Mouse (Mus musculus) heart, embryonic 12.5 days (tissue): ENCODE measurements around the gene Pgrmc1. TPM values are rescaled to one million over a fixed set of nuclear protein-coding genes. Genes with fewer than 3 reads are reported as not detected.
A peak's percentile ranks its signal among the peaks of the same experiment; 100 is the strongest.
"Not testable (repeated sequence)": the region's sequence is repeated elsewhere in the genome, so short reads cannot be mapped to it uniquely, and the experiment has no call there.

Experiments used
- ATAC-seq: fragments of 200-750 bp; cut with Nextera tagmentation; 2 replicates; pipeline ENCODE4 v1.8.0; 2017; ENCODE audit warnings: moderate TSS enrichment, moderate library complexity; ENCODE audit not compliant: insufficient number of reproducible peaks, low FRiP score
- H3K27ac ChIP-seq: fragments of 300-500 bp; sonication (generic); 2 replicates; pipeline ENCODE4 v1.5.1; 2016; ENCODE audit warnings: mild to moderate bottlenecking, moderate library complexity; ENCODE audit not compliant: poor library complexity, severe bottlenecking
- H3K27me3 ChIP-seq: fragments of 300-500 bp; sonication (generic); replicated peaks from 2 replicates; pipeline ENCODE4 v1.6.1; 2016; ENCODE audit warnings: mild to moderate bottlenecking, moderate library complexity
- H3K36me3 ChIP-seq: fragments of 300-500 bp; sonication (generic); 2 replicates; pipeline ENCODE4 v1.6.1; 2016; ENCODE audit warnings: mild to moderate bottlenecking, moderate library complexity
- H3K4me1 ChIP-seq: fragments of 300-500 bp; sonication (generic); replicated peaks from 2 replicates; pipeline ENCODE4 v1.6.1; 2016; ENCODE audit warnings: mild to moderate bottlenecking
- H3K4me2 ChIP-seq: fragments of 300-500 bp; sonication (generic); 2 replicates; pipeline ENCODE4 v1.6.1; 2016; ENCODE audit warnings: mild to moderate bottlenecking, moderate library complexity
- H3K4me3 ChIP-seq: fragments of 300-500 bp; sonication (generic); 2 replicates; pipeline ENCODE4 v1.5.1; 2016; ENCODE audit warnings: mild to moderate bottlenecking
- H3K9ac ChIP-seq: fragments of 300-500 bp; sonication (generic); 2 replicates; pipeline ENCODE4 v1.6.1; 2016; ENCODE audit warnings: mild to moderate bottlenecking, moderate library complexity
- H3K9me3 ChIP-seq: fragments of 300-500 bp; sonication (generic); replicated peaks from 2 replicates; pipeline ENCODE4 v1.6.1; 2016; ENCODE audit warnings: mild to moderate bottlenecking, moderate library complexity
- WGBS: fragments of 180-500 bp; shearing (Covaris S2); methylation state at CpG from one replicate; pipeline ENCODE4 v1.1.7; 2016; 5-methylcytosine and 5-hydroxymethylcytosine counted together
- polyA plus RNA-seq: library from polyadenylated mRNA; unstranded; fragments of >200 nt; fragmentation: Nextera tagmentation; extraction: Ambion mirVana; gene quantifications from 2 replicates; pipeline ENCODE4 v1.2.1, GENCODE M21; 2016

Gene Pgrmc1
- polyA plus RNA-seq: 144 TPM in 2 replicates

DNA sequence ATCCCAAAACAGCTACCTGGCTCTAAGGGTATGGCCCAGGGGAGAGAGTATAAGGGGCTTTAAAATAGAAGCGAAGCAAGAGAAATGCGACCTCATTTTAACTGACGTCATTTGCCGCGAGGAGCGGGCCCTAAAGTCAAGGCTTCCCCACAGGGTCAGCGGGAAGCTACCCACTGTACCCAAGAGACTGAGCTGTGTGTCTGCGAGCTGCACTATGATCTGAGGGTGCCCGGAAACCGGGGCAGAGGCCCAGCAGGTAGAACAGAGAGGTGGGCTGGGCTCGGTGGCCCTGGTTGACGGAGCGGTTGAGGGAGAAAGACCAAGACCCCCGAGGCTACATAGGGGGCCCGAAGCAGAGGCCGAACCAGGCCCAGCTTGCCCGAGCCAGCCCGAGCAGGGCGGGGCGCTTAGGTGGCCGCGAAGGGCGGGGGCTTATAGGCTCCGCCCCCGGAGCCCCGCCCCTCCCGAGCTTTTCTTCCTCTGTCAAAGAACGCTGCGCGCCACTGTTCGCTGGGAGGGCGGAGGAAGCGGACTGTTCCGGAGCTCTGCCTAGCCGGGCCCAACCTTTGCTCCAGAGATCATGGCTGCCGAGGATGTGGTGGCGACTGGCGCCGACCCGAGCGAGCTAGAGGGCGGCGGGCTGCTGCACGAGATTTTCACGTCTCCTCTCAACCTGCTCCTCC lies at the start of gene Pgrmc1:
Pgrmc1 (plus strand) TSS at position 500 of the 683 bp plus-strand sequence.
- H3K4me3 ChIP-seq: peak within 1 kb of the TSS; percentile 76
- peak within 1 kb of the TSS; percentile 87 for H3K9ac ChIP-seq
- 0 out of 2 replicates have a peak, but pooled peaks cover 4% of the 10 kb centered on the region for H3K36me3 ChIP-seq
- peaks cover 9% of the 10 kb centered on the region for H3K4me1 ChIP-seq
- 10% methylated on average over 31 of the region's 45 CpGs for WGBS
- H3K9me3 ChIP-seq: no peaks in the 10 kb centered on the region
- peak within 1 kb of the TSS; percentile 67 for H3K4me2 ChIP-seq
- H3K27ac ChIP-seq: peak within 1 kb of the TSS; percentile 85
- no peaks in the 10 kb centered on the region for H3K27me3 ChIP-seq
- ATAC-seq: peak; percentile 96

DNA sequence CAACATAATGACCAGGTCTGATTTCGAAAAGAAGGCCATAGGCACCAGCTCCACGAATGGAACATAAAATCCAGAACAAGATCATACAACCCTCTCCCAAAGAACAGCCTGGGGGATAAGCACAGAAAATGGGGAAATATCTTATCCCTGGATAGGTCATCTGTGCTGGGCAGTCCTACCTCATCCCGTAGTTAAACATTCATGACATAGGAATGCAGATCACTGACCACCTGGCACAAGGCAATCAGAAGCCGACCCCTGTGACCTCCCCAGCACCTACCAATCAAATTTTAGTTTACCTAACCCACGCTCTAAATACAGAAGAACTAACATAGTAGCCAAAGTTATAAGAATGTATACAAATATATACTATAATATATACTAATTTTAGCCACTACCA lies 49.2 kb upstream of the Pgrmc1 start:
- no peak overlapping the region for H3K27ac ChIP-seq
- WGBS: 66% methylated on average over 5 of the region's 5 CpGs
- H3K9me3 ChIP-seq: no peaks in the 10 kb centered on the region
- ATAC-seq: no peak
- no peaks in the 10 kb centered on the region for H3K27me3 ChIP-seq
- no peak overlapping the region for H3K9ac ChIP-seq
- H3K4me1 ChIP-seq: no peaks in the 10 kb centered on the region
- H3K36me3 ChIP-seq: no peaks in the 10 kb centered on the region
- H3K4me3 ChIP-seq: no peak overlapping the region
- H3K4me2 ChIP-seq: no peak overlapping the region

DNA sequence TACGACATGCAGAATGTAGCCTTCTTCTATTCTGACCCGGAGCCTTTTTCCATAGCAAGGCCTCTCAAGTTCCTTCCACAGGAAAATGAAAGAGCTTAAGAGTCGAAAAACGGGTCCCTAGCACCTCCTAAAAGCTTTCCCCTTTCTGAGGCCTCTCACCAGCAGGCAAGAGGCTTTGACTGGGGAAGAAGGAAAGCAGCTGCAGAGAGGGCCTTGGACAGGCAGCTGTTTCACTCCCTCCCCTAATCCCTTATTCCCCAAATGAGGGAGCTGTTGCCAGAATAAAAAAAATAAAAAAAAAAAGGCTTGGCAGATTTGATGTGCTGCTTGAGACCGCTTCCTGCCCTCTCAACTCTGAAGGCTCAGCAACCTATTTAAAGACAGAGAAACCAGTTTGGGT lies 47.1 kb upstream of the Pgrmc1 start:
- no peaks in the 10 kb centered on the region for H3K27me3 ChIP-seq
- no peak overlapping the region for H3K4me3 ChIP-seq
- H3K27ac ChIP-seq: peak overlapping the region; percentile 54; the same call in 1 of the 2 replicates
- H3K4me2 ChIP-seq: no peak overlapping the region
- no peaks in the 10 kb centered on the region for H3K9me3 ChIP-seq
- no peaks in the 10 kb centered on the region for H3K4me1 ChIP-seq
- H3K36me3 ChIP-seq: no peaks in the 10 kb centered on the region
- no peak for ATAC-seq
- no peak overlapping the region for H3K9ac ChIP-seq
- 29% methylated on average over 5 of the region's 5 CpGs for WGBS

DNA sequence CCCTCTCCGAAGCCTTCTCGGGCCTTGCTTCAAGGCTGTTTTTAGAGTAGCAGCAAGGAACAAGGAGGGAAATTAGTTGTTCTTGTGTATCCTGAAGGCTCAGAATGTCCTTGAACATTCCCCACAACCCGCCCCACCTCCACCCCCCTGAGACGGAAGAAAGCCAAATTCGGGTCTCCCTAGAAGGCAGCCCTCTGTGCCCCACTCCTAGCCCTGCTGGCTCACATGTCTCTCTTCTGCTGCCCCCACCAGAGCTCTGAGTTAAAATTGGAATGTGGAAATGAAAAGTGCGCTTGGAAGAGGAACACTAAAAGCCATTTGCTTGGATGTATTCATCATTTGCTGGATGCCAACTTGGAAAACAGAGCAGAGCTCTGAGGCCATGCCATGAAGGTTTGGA lies 46.7 kb upstream of the Pgrmc1 start:
- Histone ChIP-seq H3K4me2 (no peak overlapping the region), H3K27ac (peak overlapping the region; percentile 54; the same call in 1 of the 2 replicates)

DNA sequence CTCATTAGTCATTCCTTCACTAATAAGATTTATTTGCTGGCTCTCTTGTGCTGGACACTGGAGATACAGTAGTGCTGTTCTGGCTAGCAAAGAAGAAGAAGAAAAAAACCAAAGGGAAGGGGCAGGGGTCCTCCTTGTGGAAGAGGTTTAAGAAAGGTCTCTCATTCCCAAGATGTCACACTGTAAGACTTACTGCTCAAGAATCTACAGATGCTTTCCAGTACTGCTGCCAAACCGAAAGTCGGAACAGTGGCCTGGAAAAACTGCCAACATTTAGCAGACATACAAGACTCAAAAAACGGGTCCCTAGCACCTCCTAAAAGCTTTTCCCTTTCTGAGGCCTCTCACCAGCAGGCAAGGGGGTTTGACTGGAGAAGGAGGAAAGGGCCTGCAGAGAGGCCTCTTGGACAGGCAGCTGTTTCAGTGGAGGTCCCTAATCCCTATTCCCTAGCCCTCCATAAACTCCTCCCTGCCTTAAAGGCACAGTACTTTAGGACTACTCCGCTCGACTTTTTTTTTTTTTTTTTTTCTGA lies 45.9 kb upstream of the Pgrmc1 start:
- ATAC-seq: peak; percentile 67

More for the DNA sequence above, 46.7 kb upstream of the Pgrmc1 start:
- Histone ChIP-seq H3K9ac (no peak overlapping the region), H3K4me1 (no peaks in the 10 kb centered on the region), H3K36me3 (no peaks in the 10 kb centered on the region), H3K27me3 (no peaks in the 10 kb centered on the region), H3K9me3 (no peaks in the 10 kb centered on the region), H3K4me3 (no peak overlapping the region)
- ATAC-seq: no peak
- 32% methylated on average over 6 of the region's 6 CpGs for WGBS

DNA sequence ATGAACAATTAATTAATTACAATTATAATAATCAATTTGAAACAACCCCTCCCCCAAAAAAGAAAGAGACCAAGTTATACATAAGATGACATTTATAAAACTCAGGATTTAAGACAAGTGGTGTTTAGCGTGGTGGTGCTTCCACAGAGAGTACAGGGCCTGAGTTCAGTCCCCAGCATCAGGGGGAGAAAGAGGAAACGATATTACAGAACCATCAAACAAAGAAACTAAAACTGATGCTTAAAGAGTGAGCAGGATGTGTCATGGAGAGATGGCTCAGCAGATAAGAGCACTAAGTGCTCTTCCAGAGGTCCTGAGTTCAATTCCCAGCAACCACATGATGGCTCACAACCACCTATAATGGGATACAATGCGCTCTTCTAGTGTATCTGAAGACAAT lies 45.3 kb upstream of the Pgrmc1 start:
- Histone ChIP-seq H3K4me2 (no peak overlapping the region), H3K9ac (no peak overlapping the region), H3K27me3 (no peaks in the 10 kb centered on the region), H3K4me3 (no peak overlapping the region), H3K9me3 (no peaks in the 10 kb centered on the region), H3K27ac (no peak overlapping the region), H3K36me3 (no peaks in the 10 kb centered on the region), H3K4me1 (no peaks in the 10 kb centered on the region)
- no peak for ATAC-seq
- WGBS: 80% methylated on average over 3 of the region's 3 CpGs

More for the DNA sequence above, 45.9 kb upstream of the Pgrmc1 start:
- no peak overlapping the region for H3K9ac ChIP-seq
- no peaks in the 10 kb centered on the region for H3K36me3 ChIP-seq
- H3K4me3 ChIP-seq: no peak overlapping the region
- H3K27me3 ChIP-seq: no peaks in the 10 kb centered on the region
- no peaks in the 10 kb centered on the region for H3K4me1 ChIP-seq
- H3K4me2 ChIP-seq: peak overlapping the region; percentile 13; the same call in 1 of the 2 replicates
- whole genome bisulfite sequencing: 26% methylated on average over 5 of the region's 5 CpGs
- 0 out of 2 replicates have a peak overlapping the region, but pooled peaks have one; percentile 54 for H3K27ac ChIP-seq
- no peaks in the 10 kb centered on the region for H3K9me3 ChIP-seq

DNA sequence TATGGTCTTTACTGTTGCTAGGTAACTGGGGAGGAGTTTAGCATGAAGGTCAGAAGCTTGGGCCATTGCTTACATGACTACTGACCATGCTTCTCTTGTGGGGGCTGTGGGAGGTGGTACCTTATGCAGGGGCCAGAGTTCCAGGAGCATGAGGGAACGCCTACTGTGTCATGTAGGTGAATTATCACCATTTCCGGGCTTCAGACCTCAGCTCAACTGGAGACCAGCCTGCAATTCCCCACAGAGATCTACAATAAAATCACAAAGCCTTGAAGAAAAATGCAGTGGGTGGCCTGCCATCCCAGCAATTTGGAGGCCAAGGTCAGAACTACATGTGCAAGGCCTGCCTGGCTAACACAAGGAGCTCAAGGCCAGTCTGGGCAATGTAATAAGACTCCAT lies 42.8 kb upstream of the Pgrmc1 start:
- not testable (repeated sequence) for H3K9ac ChIP-seq, H3K9me3 ChIP-seq, ATAC-seq, H3K4me2 ChIP-seq, H3K27me3 ChIP-seq, H3K4me3 ChIP-seq, H3K36me3 ChIP-seq, H3K27ac ChIP-seq, H3K4me1 ChIP-seq
- WGBS: 61% methylated on average over 2 of the region's 2 CpGs

DNA sequence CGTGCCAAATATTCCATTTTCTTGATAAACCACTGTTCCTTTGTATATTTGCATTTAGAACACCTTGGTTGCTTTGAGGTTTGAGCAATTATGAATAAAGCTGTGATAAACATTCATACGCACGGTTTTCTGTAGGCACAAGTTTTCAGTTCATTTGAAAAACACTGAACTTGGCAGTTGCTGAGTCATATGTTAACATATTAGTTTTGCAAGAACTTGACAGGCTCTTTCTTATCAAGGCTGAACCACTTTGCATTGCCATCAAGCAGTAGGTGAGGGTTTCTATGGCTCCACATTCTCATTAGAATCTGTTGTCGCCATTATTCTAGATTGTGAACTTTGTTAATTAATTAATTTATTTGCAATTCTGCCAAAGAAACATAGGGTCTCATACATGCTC lies 37.8 kb upstream of the Pgrmc1 start:
- Histone ChIP-seq H3K4me1 (no peaks in the 10 kb centered on the region), H3K9ac (no peak overlapping the region), H3K4me2 (no peak overlapping the region), H3K27ac (no peak overlapping the region), H3K36me3 (no peaks in the 10 kb centered on the region), H3K4me3 (no peak overlapping the region), H3K9me3 (no peaks in the 10 kb centered on the region), H3K27me3 (no peaks in the 10 kb centered on the region)
- WGBS: 74% methylated on average over 4 of the region's 4 CpGs
- ATAC-seq: no peak

DNA sequence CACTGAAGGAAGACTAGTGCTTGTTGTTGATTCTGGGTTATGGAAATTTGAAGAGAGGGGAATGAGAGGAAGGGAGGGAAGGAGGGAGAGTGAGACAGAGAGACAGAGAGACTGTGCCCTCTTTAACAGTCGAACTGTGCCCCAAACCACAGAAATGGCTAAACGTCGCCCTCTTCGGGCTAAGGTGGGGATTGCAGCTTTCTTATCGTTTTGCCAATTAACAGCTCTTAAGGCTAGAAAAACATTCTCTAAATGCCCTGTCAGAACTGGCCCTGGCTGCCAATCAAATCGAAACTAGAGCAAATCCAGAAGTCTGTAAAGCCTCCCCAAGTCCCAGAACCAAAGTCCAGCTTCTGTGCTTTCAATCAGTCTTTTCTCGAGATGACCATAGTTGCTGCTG lies 36.4 kb upstream of the Pgrmc1 start:
- Histone ChIP-seq H3K9me3 (no peaks in the 10 kb centered on the region), H3K36me3 (no peaks in the 10 kb centered on the region), H3K27ac (no peak overlapping the region), H3K27me3 (no peaks in the 10 kb centered on the region), H3K4me2 (peak overlapping the region; percentile 52), H3K9ac (no peak overlapping the region), H3K4me1 (no peaks in the 10 kb centered on the region), H3K4me3 (no peak overlapping the region)
- no peak for ATAC-seq
- WGBS: 11% methylated on average over 7 of the region's 7 CpGs

DNA sequence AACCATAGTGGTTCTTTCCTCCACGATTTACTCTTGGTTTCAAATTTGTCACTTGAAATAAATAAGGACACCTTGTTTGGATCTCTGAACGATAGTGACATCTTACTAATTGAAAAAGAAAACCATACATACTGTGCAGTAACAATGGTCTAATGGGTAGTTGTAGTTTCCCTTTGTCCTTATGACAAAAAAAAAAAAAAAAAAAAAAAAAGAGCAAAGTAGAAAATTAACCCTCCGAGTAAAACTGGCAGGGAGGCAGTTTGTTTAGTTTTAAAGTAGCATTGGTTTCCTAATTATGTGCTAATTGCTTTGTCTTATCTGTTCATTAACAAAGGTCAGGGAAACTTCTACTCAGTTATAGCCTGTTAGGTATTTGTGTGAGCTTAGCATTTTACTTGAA lies 35.9 kb upstream of the Pgrmc1 start:
- WGBS: 22% methylated on average over 3 of the region's 3 CpGs
- no peak overlapping the region for H3K4me3 ChIP-seq
- no peaks in the 10 kb centered on the region for H3K27me3 ChIP-seq
- no peak for ATAC-seq
- no peak overlapping the region for H3K27ac ChIP-seq
- no peaks in the 10 kb centered on the region for H3K9me3 ChIP-seq
- H3K4me2 ChIP-seq: peak overlapping the region; percentile 52
- H3K36me3 ChIP-seq: no peaks in the 10 kb centered on the region
- H3K4me1 ChIP-seq: no peaks in the 10 kb centered on the region
- H3K9ac ChIP-seq: no peak overlapping the region

DNA sequence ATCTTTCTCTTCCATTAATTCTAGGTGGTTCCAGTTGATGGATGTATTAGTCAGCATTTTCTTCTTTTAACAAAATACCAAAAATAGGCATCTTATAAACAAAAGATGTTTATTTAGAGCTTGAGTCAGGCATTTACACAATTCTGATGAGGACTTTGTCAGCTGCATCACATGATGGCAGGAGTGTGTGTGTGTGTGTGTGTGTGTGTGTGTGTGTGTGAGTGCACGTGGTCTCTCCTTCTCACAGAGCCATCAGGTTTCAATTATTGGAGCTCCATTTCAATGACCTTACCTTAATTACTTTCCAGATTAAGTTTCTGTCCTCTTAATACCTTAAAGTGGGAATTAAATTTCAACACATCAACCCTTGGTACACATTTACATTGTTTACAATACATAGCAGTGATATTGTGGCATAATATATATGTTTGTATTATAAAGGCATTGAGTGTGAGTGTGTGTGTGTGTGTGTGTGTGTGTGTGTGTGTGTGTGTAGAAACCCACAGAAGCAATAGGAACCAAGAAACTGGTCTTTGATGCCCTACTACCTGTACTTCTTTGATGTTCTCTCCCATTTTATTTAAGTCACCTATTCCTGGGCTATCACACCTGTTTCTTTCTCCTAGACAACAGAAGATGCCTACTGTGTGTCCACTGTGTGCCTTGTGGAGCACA lies 11.2 kb upstream of the Pgrmc1 start:
- WGBS: 70% methylated on average over 1 of the region's 1 CpGs
- Histone ChIP-seq H3K4me1 (no peaks in the 10 kb centered on the region), H3K4me2 (no peak overlapping the region), H3K9ac (no peak overlapping the region), H3K4me3 (no peak overlapping the region), H3K27me3 (no peaks in the 10 kb centered on the region), H3K36me3 (no peaks in the 10 kb centered on the region), H3K27ac (no peak overlapping the region), H3K9me3 (no peaks in the 10 kb centered on the region)
- no peak for ATAC-seq
